Mouse (Mus musculus) hindbrain, embryonic 11.5 days (tissue): ENCODE data around the gene C1qb. TPM values are rescaled to one million over a fixed set of nuclear protein-coding genes. Genes with fewer than 3 reads are reported as not detected.

Source experiments
- ATAC-seq: fragments of 200-750 bp; cut with Nextera tagmentation; 2 replicates; pipeline ENCODE4 v1.8.0; 2017; ENCODE audit warnings: mild to moderate bottlenecking, moderate TSS enrichment, moderate library complexity; ENCODE audit not compliant: low FRiP score
- DNase-seq: peaks from one replicate; pipeline ENCODE4 v3.0.0-alpha.2; 2015; ENCODE audit warnings: low spot score
- H3K27ac ChIP-seq: fragments of 300-500 bp; sonication (generic); 2 replicates; pipeline ENCODE4 v1.5.1; 2014; ENCODE audit warnings: mild to moderate bottlenecking, low read depth, low read length
- H3K27me3 ChIP-seq: fragments of 300-500 bp; sonication (generic); 2 replicates; pipeline ENCODE4 v1.6.1; 2014; ENCODE audit warnings: mild to moderate bottlenecking, low read length, moderate library complexity, mixed read lengths; ENCODE audit not compliant: control insufficient read depth, insufficient read depth
- H3K36me3 ChIP-seq: fragments of 300-500 bp; sonication (generic); 2 replicates; pipeline ENCODE4 v1.6.1; 2014; ENCODE audit warnings: mild to moderate bottlenecking, low read length, moderate library complexity, mixed read lengths; ENCODE audit not compliant: control insufficient read depth, insufficient read depth
- H3K4me1 ChIP-seq: fragments of 300-500 bp; sonication (generic); replicated peaks from 2 replicates; pipeline ENCODE4 v1.6.1; 2014; ENCODE audit warnings: low read length, mixed read lengths; ENCODE audit not compliant: control insufficient read depth, insufficient read depth
- H3K4me2 ChIP-seq: fragments of 300-500 bp; sonication (generic); replicated peaks from 2 replicates; pipeline ENCODE4 v1.6.1; 2014; ENCODE audit warnings: mild to moderate bottlenecking, low read depth, low read length
- H3K4me3 ChIP-seq: fragments of 300-500 bp; sonication (generic); 2 replicates; pipeline ENCODE4 v1.5.1; 2014; ENCODE audit warnings: low read depth, low read length
- H3K9ac ChIP-seq: fragments of 300-500 bp; sonication (generic); 2 replicates; pipeline ENCODE4 v1.6.1; 2014; ENCODE audit warnings: low read depth, low read length
- H3K9me3 ChIP-seq: fragments of 300-500 bp; sonication (generic); 2 replicates; pipeline ENCODE4 v1.6.1; 2016; ENCODE audit warnings: low read length; ENCODE audit not compliant: control insufficient read depth
- WGBS: fragments of 180-500 bp; shearing (Covaris S2); extraction: QIAGEN DNeasy Blood & Tissue Kit; methylation state at CpG from one replicate; pipeline ENCODE4 v1.1.7; 2014; 5-methylcytosine and 5-hydroxymethylcytosine counted together
- polyA plus RNA-seq: library from polyadenylated mRNA; unstranded; fragments of >200 nt; fragmentation: Nextera tagmentation; extraction: Ambion mirVana; gene quantifications from 2 replicates; pipeline ENCODE4 v1.2.1, GENCODE M21; 2014

C1qb gene
- polyA plus RNA-seq, 1 experiment from 2014 or later: 40.3 TPM

DNA sequence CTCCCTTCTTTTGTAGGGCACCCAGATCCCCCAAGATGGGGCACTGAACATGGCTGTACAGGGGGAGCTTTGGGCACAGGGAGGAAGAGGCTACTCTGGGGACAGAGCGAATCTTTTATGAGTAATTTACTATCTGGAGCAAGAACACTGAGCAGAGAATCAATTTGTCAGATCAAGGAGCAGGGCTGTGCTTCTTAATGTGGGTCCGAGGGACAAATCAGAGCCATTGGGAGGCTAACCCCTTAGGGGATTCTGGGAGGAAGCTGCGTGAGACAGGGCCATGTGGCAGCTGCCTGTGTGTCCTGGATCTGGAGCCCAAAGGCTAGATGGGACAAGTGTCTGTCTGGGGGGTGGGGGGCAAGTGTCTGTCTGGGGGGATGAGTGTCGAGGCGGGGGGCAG lies 20.5 kb downstream of the C1qb start:
- DNase-seq (no peak), ATAC-seq (peak; percentile 57)
- WGBS: 73% methylated on average over 5 of the region's 5 CpGs
- Histone ChIP-seq H3K9me3 (no peaks in the 10 kb centered on the region), H3K4me1 (peaks cover 20% of the 10 kb centered on the region), H3K27ac (peak overlapping the region; percentile 94), H3K27me3 (no peaks in the 10 kb centered on the region), H3K4me3 (no peak overlapping the region), H3K9ac (peak overlapping the region; percentile 16; the same call in 1 of the 2 replicates), H3K4me2 (peak overlapping the region; percentile 14; the same call in 1 of the 2 replicates), H3K36me3 (no peaks in the 10 kb centered on the region)

- Histone ChIP-seq H3K9ac (peak overlapping the region; percentile 25; the same call in 1 of the 2 replicates), H3K27me3 (no peaks in the 10 kb centered on the region), H3K9me3 (no peaks in the 10 kb centered on the region), H3K36me3 (no peaks in the 10 kb centered on the region), H3K27ac (peak overlapping the region; percentile 94), H3K4me2 (peak overlapping the region; percentile 14; the same call in 1 of the 2 replicates), H3K4me1 (peaks cover 20% of the 10 kb centered on the region), H3K4me3 (no peak overlapping the region)
- ATAC-seq: peak; percentile 77
- WGBS: 5% methylated on average over 15 of the region's 15 CpGs
- DNase-seq: peak; percentile 95
Measured at GRCm38 (mm10) chr4:136864751-136865470, 21.1 kb downstream of the C1qb start.

DNA sequence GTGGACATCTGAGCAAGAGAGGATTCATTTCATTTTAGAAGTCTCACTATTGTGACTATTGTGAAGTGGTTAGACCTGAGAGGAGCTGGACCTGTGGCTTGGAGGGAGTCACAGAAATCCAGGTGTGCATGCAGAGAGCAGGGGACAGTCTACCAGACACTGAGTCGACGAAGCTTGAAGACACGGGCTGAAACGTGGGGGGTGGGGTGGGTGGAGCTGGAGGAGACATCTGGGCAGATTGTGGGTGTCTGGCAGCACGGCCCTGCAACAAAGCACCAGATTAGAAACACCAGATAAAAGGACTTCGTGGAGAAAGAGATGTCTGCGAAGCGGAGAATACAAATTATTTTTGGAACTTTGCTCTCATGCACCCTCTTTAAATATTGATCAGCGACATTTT lies 22.5 kb downstream of the C1qb start:
- Histone ChIP-seq H3K36me3 (no peaks in the 10 kb centered on the region), H3K9me3 (no peaks in the 10 kb centered on the region), H3K4me1 (peaks cover 20% of the 10 kb centered on the region), H3K4me2 (no peak overlapping the region), H3K9ac (no peak overlapping the region), H3K27me3 (no peaks in the 10 kb centered on the region), H3K27ac (no peak overlapping the region), H3K4me3 (no peak overlapping the region)
- no peak for ATAC-seq
- no peak for DNase-seq
- 53% methylated on average over 9 of the region's 9 CpGs for WGBS

DNA sequence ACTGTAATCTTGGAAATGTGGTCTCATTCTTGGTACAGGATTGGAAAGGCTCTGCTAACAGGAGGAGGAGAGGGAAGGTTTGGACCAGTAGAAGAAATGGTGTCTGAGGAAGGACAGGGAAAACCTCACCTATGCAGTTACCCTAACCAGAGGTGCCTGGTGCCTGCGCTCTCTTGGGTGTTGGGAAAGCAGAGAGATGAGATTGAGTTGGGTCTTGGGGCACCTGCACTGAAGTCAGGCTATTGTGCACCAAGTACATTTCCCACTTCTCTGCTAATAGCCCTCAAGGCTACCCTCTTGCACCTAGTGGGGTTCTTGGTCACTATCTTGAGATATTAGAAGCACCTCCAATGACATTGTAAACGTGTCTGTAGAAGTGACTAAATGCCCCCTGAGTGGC lies 23.6 kb downstream of the C1qb start:
- peaks cover 20% of the 10 kb centered on the region for H3K4me1 ChIP-seq
- no peaks in the 10 kb centered on the region for H3K9me3 ChIP-seq
- DNase-seq (peak; percentile 17), ATAC-seq (no peak)
- 81% methylated on average over 2 of the region's 2 CpGs for WGBS
- H3K4me2 ChIP-seq: no peak overlapping the region
- peak overlapping the region; percentile 83 for H3K27ac ChIP-seq
- no peak overlapping the region for H3K4me3 ChIP-seq
- H3K36me3 ChIP-seq: no peaks in the 10 kb centered on the region
- peak overlapping the region; percentile 40 for H3K9ac ChIP-seq
- no peaks in the 10 kb centered on the region for H3K27me3 ChIP-seq

- 3% methylated on average over 17 of the region's 17 CpGs for WGBS
- peak; percentile 54 for DNase-seq
- peak; percentile 22; the same call in 1 of the 2 replicates for ATAC-seq
- Histone ChIP-seq H3K36me3 (no peaks in the 10 kb centered on the region), H3K27ac (peak overlapping the region; percentile 83), H3K4me2 (0 out of 2 replicates have a peak overlapping the region, but pooled peaks have one; percentile 17), H3K4me1 (peaks cover 20% of the 10 kb centered on the region), H3K27me3 (no peaks in the 10 kb centered on the region), H3K4me3 (no peak overlapping the region), H3K9me3 (no peaks in the 10 kb centered on the region), H3K9ac (peak overlapping the region; percentile 40)
Measured at GRCm38 (mm10) chr4:136861806-136862205, 24.2 kb downstream of the C1qb start.

DNA sequence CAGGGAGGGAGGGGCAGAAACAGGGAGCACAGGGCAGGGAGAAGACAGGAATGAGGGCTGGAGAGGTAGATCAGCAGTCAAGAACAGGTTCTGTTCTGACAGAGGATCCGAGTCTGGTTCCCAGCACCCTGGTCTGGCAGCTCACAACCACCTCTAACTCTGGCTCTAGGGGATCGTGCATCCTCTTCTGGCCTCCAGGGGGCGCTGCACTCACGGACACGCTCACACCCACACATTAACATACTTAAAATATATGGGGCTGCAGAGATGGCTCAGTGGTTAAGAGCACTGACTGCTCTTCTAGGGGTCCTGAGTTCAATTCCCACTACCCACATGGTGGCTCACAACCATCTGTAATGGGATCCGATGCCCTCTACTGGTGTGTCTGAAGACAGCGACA lies 26.0 kb downstream of the C1qb start:
- Histone ChIP-seq H3K27me3 (no peaks in the 10 kb centered on the region), H3K4me3 (no peak overlapping the region), H3K27ac (no peak overlapping the region), H3K9me3 (no peaks in the 10 kb centered on the region), H3K4me2 (no peak overlapping the region), H3K4me1 (peaks cover 17% of the 10 kb centered on the region), H3K9ac (no peak overlapping the region), H3K36me3 (no peaks in the 10 kb centered on the region)
- WGBS: 85% methylated on average over 7 of the region's 7 CpGs
- no peak for DNase-seq
- no peak for ATAC-seq

DNA sequence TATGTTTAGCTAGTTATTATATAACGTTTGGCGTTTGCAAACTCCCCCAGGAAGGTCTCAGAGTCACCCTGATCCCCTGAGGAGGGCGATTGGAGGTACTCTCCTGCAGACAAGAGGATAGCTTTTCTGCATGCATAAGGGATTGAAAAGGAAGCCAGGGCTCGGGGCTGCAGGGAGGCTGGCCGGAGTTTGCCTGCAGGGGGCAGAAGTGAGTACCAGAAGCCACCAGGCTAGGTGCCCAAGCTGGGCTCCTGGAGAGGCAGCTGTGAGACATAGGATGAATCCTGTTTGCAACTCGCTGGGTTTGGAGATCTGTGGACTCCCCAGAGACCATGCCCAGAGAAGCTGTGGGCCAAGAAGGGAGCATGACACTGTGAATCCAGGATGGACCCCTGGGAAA lies 30.9 kb downstream of the C1qb start:
- H3K36me3 ChIP-seq: no peaks in the 10 kb centered on the region
- DNase-seq (peak; percentile 64), ATAC-seq (no peak)
- H3K4me3 ChIP-seq: no peak overlapping the region
- no peak overlapping the region for H3K4me2 ChIP-seq
- H3K9me3 ChIP-seq: no peaks in the 10 kb centered on the region
- no peak overlapping the region for H3K9ac ChIP-seq
- 34% methylated on average over 6 of the region's 6 CpGs for WGBS
- H3K27ac ChIP-seq: no peak overlapping the region
- H3K4me1 ChIP-seq: no peaks in the 10 kb centered on the region
- no peaks in the 10 kb centered on the region for H3K27me3 ChIP-seq

GRCm38 (mm10) chr4:136852989-136853388 lies 33.0 kb downstream of the C1qb start:
- Histone ChIP-seq H3K27me3 (no peaks in the 10 kb centered on the region), H3K4me3 (no peak overlapping the region), H3K9me3 (no peaks in the 10 kb centered on the region), H3K27ac (no peak overlapping the region), H3K4me1 (no peaks in the 10 kb centered on the region), H3K9ac (no peak overlapping the region), H3K36me3 (no peaks in the 10 kb centered on the region), H3K4me2 (no peak overlapping the region)
- ATAC-seq: no peak
- no peak for DNase-seq
- 89% methylated on average over 12 of the region's 12 CpGs for WGBS

DNA sequence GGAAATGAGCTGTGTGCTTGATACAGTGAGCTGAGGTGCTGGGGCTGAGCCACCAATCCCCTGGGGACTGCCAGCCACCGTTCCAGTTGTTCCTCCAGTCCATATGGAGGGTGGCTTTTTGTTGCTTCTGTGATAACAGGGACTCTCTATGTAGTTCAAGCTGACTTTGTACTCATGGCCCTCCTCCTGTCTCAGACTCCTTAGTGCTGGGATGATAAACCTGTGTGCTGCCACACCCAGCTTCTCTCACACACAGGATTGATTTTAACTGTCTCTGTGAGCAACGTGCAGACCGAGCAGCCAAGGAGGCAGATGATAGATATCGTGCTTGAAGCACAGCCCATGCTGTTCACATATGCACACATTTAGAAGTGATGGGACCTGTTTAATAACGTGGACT lies 33.9 kb downstream of the C1qb start:
- Histone ChIP-seq H3K27ac (no peak overlapping the region), H3K4me3 (no peak overlapping the region), H3K9ac (no peak overlapping the region), H3K36me3 (no peaks in the 10 kb centered on the region), H3K4me2 (no peak overlapping the region), H3K4me1 (no peaks in the 10 kb centered on the region), H3K9me3 (no peaks in the 10 kb centered on the region), H3K27me3 (no peaks in the 10 kb centered on the region)
- DNase-seq (no peak), ATAC-seq (no peak)
- WGBS: 75% methylated on average over 5 of the region's 5 CpGs
